Mouse (Mus musculus): Measurements from ENCODE around the gene Prnp.

Gene Prnp

DNA sequence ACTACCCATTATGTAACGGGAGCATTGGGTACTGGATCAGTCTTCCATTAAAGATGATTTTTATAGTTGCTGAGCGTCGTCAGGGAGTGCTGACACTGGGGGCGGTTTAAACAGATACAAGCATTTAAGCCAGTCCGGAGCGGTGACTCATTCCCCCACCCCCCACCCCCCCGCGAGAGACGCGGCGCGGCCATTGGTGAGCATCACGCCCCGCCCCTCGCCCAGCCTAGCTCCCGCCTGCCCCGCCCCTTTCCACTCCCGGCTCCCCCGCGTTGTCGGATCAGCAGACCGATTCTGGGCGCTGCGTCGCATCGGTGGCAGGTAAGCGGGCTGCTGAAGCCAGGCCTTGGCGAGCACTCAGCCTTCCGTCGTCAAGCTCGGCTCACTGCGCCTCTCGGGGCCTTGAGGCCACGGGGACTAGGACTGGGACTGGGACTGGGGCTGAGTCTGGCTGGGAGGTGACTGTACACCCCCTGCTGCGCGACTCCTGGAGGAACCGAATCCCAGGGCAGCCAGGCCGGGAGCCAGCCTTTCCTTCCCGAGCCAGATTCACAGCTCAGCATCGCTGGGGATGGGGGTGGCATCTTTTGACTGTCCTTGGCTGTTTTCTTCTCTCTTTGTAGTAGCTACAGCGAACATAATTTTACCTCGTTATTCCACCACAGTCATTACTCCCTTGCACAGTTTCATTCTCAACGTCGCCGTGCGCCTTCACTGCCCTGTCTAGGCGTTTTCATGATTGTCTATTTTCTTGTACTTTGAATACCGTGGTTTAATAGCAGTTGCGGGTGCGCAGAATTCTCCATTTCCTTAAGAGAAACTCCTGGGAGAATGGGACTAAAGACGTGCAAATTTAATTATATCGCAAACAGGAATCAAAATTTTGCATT lies at the start of gene Prnp, which contains the start of gene Prn:
Gene Prnp (plus strand): TSS at position 246 of the 890 bp plus-strand sequence.
Gene Prn (plus strand): TSS at position 275 of the 890 bp plus-strand sequence.
- Histone ChIP-seq H3K36me3 (ENCODE audit: insufficient read depth, low read length) (peaks cover 11% of the 10 kb centered on the region), H3K4me3 (replicated peaks; ENCODE audit: low read length) (peak within 1 kb of the TSS; percentile 84), H3K27me3 (ENCODE audit: insufficient read depth, low read length) (peaks cover 15% of the 10 kb centered on the region; the same call in 1 of the 2 replicates), H3K4me1 (replicated peaks; ENCODE audit: low read depth, low read length) (peaks cover 23% of the 10 kb centered on the region), H3K9me3 (ENCODE audit: low read length) (peaks cover 19% of the 10 kb centered on the region)
- TF ChIP-seq CTCF (conservative IDR thresholded peaks at IDR 0.05; ENCODE audit: low read length) (no peak), NANOG (IDR thresholded peaks at IDR 0.05; ENCODE audit: borderline replicate concordance, low read length) (no peak), POU5F1 (IDR thresholded peaks at IDR 0.05; ENCODE audit: borderline replicate concordance, low read length) (no peak)

- Histone ChIP-seq H3K27me3 (ENCODE audit: insufficient read depth, low read length) (no peaks in the 10 kb centered on the region), H3K4me3 (replicated peaks; ENCODE audit: low read length) (no peak overlapping the region), H3K4me1 (replicated peaks; ENCODE audit: low read depth, low read length) (peaks cover 9% of the 10 kb centered on the region), H3K9me3 (ENCODE audit: low read length) (peaks cover 15% of the 10 kb centered on the region), H3K36me3 (ENCODE audit: insufficient read depth, low read length) (no peaks in the 10 kb centered on the region)
- TF ChIP-seq NANOG (IDR thresholded peaks at IDR 0.05; ENCODE audit: borderline replicate concordance, low read length) (no peak), POU5F1 (IDR thresholded peaks at IDR 0.05; ENCODE audit: borderline replicate concordance, low read length) (no peak), CTCF (conservative IDR thresholded peaks at IDR 0.05; ENCODE audit: low read length) (no peak)
Observed at GRCm38 (mm10) chr2:131862617-131863275, 47.0 kb upstream of the Prnp start.

DNA sequence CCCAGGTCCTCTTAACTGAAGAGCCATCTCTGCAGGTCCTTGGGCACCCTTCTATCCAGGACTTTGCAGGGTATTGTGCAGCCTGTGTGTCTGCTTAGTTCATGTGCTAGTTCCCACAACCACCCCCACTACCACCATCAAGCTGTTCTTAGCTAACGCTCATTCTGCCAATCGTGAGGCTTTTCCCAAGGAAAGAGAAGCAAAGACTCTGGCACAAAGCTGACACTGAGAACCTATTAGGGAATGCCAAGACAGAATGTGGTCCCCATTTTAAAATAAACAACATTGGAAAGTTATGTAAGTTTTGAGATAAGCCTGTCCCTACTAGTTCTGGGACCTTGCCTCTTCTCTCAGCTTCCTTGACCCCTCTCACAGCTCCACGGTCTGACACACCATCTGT lies 46.3 kb upstream of the Prnp start:
- peaks cover 16% of the 10 kb centered on the region for H3K4me1 ChIP-seq (replicated peaks; ENCODE audit: low read depth, low read length)
- H3K9me3 ChIP-seq (ENCODE audit: low read length), result peaks cover 7% of the 10 kb centered on the region
- TF ChIP-seq CTCF (conservative IDR thresholded peaks at IDR 0.05; ENCODE audit: low read length) (no peak), NANOG (IDR thresholded peaks at IDR 0.05; ENCODE audit: borderline replicate concordance, low read length) (no peak), POU5F1 (IDR thresholded peaks at IDR 0.05; ENCODE audit: borderline replicate concordance, low read length) (no peak)
- no peaks in the 10 kb centered on the region for H3K27me3 ChIP-seq (ENCODE audit: insufficient read depth, low read length)
- no peak overlapping the region for H3K4me3 ChIP-seq (replicated peaks; ENCODE audit: low read length)
- no peaks in the 10 kb centered on the region for H3K36me3 ChIP-seq (ENCODE audit: insufficient read depth, low read length)

GRCm38 (mm10) chr2:131864262-131864796 lies 45.4 kb upstream of the Prnp start:
- Histone ChIP-seq H3K27me3 (ENCODE audit: insufficient read depth, low read length) (no peaks in the 10 kb centered on the region), H3K4me1 (replicated peaks; ENCODE audit: low read depth, low read length) (peaks cover 22% of the 10 kb centered on the region)
- TF ChIP-seq CTCF (conservative IDR thresholded peaks at IDR 0.05; ENCODE audit: low read length), result no peak
- no peak for TF ChIP-seq NANOG (IDR thresholded peaks at IDR 0.05; ENCODE audit: borderline replicate concordance, low read length)
- TF ChIP-seq POU5F1 (IDR thresholded peaks at IDR 0.05; ENCODE audit: borderline replicate concordance, low read length), result no peak

DNA sequence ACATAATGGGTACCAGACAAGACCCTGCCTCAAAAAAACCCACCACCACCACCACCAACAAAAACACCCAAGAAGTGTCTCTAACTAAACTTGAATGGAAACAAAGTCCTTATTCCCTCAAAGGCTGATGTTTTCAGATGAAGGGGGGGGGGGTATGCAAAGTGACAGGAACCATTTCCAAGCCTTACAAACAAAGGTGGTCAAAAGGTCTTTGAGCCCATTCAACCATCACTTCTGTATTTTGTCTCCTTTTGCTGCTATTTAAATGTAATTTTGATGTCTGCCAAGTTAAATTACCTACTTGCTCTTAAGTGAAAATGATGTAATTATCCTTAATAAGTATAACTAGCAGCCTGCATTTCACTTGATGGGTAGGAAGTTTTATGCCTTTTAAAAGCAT lies 43.1 kb upstream of the Prnp start:
- H3K27me3 ChIP-seq (ENCODE audit: insufficient read depth, low read length), result no peaks in the 10 kb centered on the region
- H3K9me3 ChIP-seq (ENCODE audit: low read length), result peaks cover 4% of the 10 kb centered on the region
- TF ChIP-seq NANOG (IDR thresholded peaks at IDR 0.05; ENCODE audit: borderline replicate concordance, low read length) (no peak), POU5F1 (IDR thresholded peaks at IDR 0.05; ENCODE audit: borderline replicate concordance, low read length) (no peak), CTCF (conservative IDR thresholded peaks at IDR 0.05; ENCODE audit: low read length) (no peak)
- no peak overlapping the region for H3K4me3 ChIP-seq (replicated peaks; ENCODE audit: low read length)
- no peaks in the 10 kb centered on the region for H3K36me3 ChIP-seq (ENCODE audit: insufficient read depth, low read length)
- peaks cover 28% of the 10 kb centered on the region for H3K4me1 ChIP-seq (replicated peaks; ENCODE audit: low read depth, low read length)

More at GRCm38 (mm10) chr2:131864262-131864796, 45.4 kb upstream of the Prnp start:
- no peak overlapping the region for H3K4me3 ChIP-seq (replicated peaks; ENCODE audit: low read length)
- H3K36me3 ChIP-seq (ENCODE audit: insufficient read depth, low read length), result no peaks in the 10 kb centered on the region
- H3K9me3 ChIP-seq (ENCODE audit: low read length), result no peaks in the 10 kb centered on the region; the same call in 1 of the 2 replicates

DNA sequence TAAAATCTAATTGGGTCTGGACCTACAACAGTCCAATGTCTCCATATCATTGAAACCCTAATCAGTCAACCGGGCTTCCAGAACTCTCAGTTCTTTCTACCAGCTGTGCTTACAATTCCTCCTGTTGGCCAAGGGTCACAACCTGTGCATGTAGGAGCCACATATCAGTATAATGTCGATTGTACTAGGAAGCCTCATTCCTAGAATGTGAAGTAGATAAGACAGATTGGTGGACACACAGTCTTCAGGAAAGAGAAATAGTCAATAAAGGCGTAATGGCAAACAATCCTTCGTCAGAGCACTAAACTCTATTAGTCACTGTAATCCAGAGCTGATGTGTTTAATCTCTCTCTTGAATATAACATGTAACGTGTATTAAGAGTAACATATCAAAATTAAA lies 40.7 kb upstream of the Prnp start:
- H3K36me3 ChIP-seq (ENCODE audit: insufficient read depth, low read length), result no peaks in the 10 kb centered on the region
- TF ChIP-seq POU5F1 (IDR thresholded peaks at IDR 0.05; ENCODE audit: borderline replicate concordance, low read length) (no peak), NANOG (IDR thresholded peaks at IDR 0.05; ENCODE audit: borderline replicate concordance, low read length) (no peak), CTCF (conservative IDR thresholded peaks at IDR 0.05; ENCODE audit: low read length) (no peak)
- no peak overlapping the region for H3K4me3 ChIP-seq (replicated peaks; ENCODE audit: low read length)
- no peaks in the 10 kb centered on the region for H3K27me3 ChIP-seq (ENCODE audit: insufficient read depth, low read length)
- H3K9me3 ChIP-seq (ENCODE audit: low read length), result peaks cover 9% of the 10 kb centered on the region
- H3K4me1 ChIP-seq (replicated peaks; ENCODE audit: low read depth, low read length), result peaks cover 28% of the 10 kb centered on the region

DNA sequence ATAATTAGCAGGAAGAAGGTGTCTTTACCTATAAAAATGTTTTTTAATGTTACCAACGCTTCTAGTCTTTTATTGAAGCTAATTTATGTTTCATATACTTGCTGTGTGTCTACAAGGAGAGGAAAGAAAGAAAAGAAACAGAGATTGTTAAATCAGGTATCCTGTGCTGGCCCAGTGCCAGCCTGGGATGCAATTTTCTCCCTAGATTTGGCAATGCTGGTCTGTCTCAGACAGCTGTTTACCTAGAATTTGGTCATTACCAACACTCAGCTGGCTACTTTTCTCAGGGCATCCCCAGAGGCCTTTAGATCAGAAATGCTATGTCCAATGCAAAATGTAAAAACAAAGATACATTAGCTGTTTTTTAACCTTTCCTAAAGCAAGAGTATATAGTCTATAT lies 36.4 kb upstream of the Prnp start:
- Histone ChIP-seq H3K4me1 (replicated peaks; ENCODE audit: low read depth, low read length) (peaks cover 13% of the 10 kb centered on the region), H3K4me3 (replicated peaks; ENCODE audit: low read length) (no peak overlapping the region), H3K36me3 (ENCODE audit: insufficient read depth, low read length) (no peaks in the 10 kb centered on the region), H3K27me3 (ENCODE audit: insufficient read depth, low read length) (no peaks in the 10 kb centered on the region; the same call in 1 of the 2 replicates), H3K9me3 (ENCODE audit: low read length) (peaks cover 9% of the 10 kb centered on the region)
- TF ChIP-seq POU5F1 (IDR thresholded peaks at IDR 0.05; ENCODE audit: borderline replicate concordance, low read length), result no peak
- no peak for TF ChIP-seq CTCF (conservative IDR thresholded peaks at IDR 0.05; ENCODE audit: low read length)
- TF ChIP-seq NANOG (IDR thresholded peaks at IDR 0.05; ENCODE audit: borderline replicate concordance, low read length), result no peak
